ENCODE assay signal across 15 mouse cellular contexts in the genomic region with DNA sequence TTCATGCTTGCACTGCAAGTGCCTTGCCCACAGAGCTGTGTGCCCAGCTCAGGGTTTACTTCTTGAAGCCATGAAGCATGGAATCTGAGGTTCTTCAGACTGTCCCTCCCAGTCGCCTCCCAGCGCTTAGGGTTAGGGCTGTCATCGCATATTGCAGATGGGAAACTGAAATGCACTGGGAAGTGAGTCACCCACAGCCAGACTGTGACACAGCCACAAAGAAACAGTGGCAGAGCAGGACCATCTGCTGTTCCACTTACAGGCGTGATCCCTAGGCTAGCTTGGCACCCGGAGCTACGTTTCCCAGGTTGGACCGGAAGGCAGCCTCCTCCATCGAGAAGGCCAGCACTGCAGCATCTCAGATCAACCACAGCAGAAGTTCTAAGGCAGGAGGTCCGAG.
DNase-seq lines count a peak whose midpoint lies in the region.
"Had no signal": no experiment of that assay in that cellular context is flagged by ENCODE, and none has a peak within 500 bp of the region (broad histone marks: within the 10 kb centered on the region; RNA-seq: fewer than 3 reads in every experiment).

No protein-coding gene starts in this region.

- intact Hi-C loops in left cerebral cortex, postnatal 14 days (cut with DNase I), result no loop called here

- peak; percentile 55 for DNase-seq in layer of hippocampus, adult 11-12 months (ENCODE audit: low spot score)
- DNase-seq in layer of hippocampus, postnatal 25 days (ENCODE audit: extremely low spot score in 1 of 2, low spot score in 1 of 2), result no peak
- DNase-seq in left cerebral cortex, adult 18-20 months (ENCODE audit: low spot score in 2 of 2), result peak; percentile 30 to 47
- no peak for DNase-seq in left cerebral cortex, postnatal 14 days (ENCODE audit: low spot score in 2 of 2)
- DNase-seq in right cerebral cortex, postnatal 25 days, result peak; percentile 20
- DNase-seq in right cerebral cortex, postnatal 10 days (ENCODE audit: low spot score in 2 of 2), result no peak
- DNase-seq in adrenal gland, postnatal 25 days, result no peak
- DNase-seq: adrenal gland, adult 2 months; adrenal gland, postnatal 36 days; cerebellum, adult 11 months; cerebellum, adult 8-10 months; cerebellum, postnatal 14 days; gastrocnemius, postnatal 36 days; heart, adult 11 months; heart, postnatal 36 days had no signal

Comparison
In these comparisons a context has a peak if more than half of its experiments do, and no peak if none do; other contexts are left out.
1. DNase-seq: peak in layer of hippocampus, adult 11-12 months (single experiment), left cerebral cortex, adult 18-20 months (2 of 2) and right cerebral cortex, postnatal 25 days (single experiment); none in layer of hippocampus, postnatal 25 days (0 of 2), left cerebral cortex, postnatal 14 days (0 of 2), right cerebral cortex, postnatal 10 days (0 of 2) and adrenal gland, postnatal 25 days (single experiment).